Mouse (Mus musculus): Measurements from ENCODE around the gene Cblb.

GRCm38 (mm10) chr16:52007006-52007405, 24.0 kb upstream of the Cblb start:
- TF ChIP-seq CTCF (IDR thresholded peaks at IDR 0.05; ENCODE audit: borderline replicate concordance, insufficient read depth, low read length) (no peak), POLR2A (IDR thresholded peaks at IDR 0.05; ENCODE audit: low read depth, low read length) (no peak)
